Mouse (Mus musculus) heart, embryonic 16.5 days (tissue): Measurements from ENCODE around the gene Lrrc8b. TPM values are rescaled to one million over a fixed set of nuclear protein-coding genes. Genes with fewer than 3 reads are reported as not detected.
A peak's percentile ranks its signal among the peaks of the same experiment; 100 is the strongest.

ENCODE experiments used
- ATAC-seq: fragments of 200-750 bp; cut with Nextera tagmentation; replicated peaks from 2 replicates; pipeline ENCODE4 v1.8.0; 2017; ENCODE audit warnings: moderate number of reproducible peaks; ENCODE audit not compliant: insufficient read depth, low FRiP score; ENCODE audit errors: extremely low read depth
- H3K27ac ChIP-seq: fragments of 300-500 bp; sonication (generic); 2 replicates; pipeline ENCODE4 v1.5.1; 2014; ENCODE audit warnings: mild to moderate bottlenecking, low read length, control low read depth, moderate library complexity
- H3K27me3 ChIP-seq: fragments of 300-500 bp; sonication (generic); 2 replicates; pipeline ENCODE4 v1.6.1; 2014; ENCODE audit warnings: low read length, mixed read lengths; ENCODE audit not compliant: control insufficient read depth, insufficient read depth
- H3K36me3 ChIP-seq: fragments of 300-500 bp; sonication (generic); 2 replicates; pipeline ENCODE4 v1.6.1; 2014; ENCODE audit not compliant: control insufficient read depth, insufficient read depth
- H3K4me1 ChIP-seq: fragments of 300-500 bp; sonication (generic); 2 replicates; pipeline ENCODE4 v1.6.1; 2014; ENCODE audit warnings: low read length, mixed read lengths; ENCODE audit not compliant: control insufficient read depth, insufficient read depth
- H3K4me2 ChIP-seq: fragments of 300-500 bp; sonication (generic); 2 replicates; pipeline ENCODE4 v1.6.1; 2014; ENCODE audit warnings: low read depth, mild to moderate bottlenecking, control low read depth, low read length
- H3K4me3 ChIP-seq: fragments of 300-500 bp; sonication (generic); 2 replicates; pipeline ENCODE4 v1.5.1; 2014; ENCODE audit warnings: mild to moderate bottlenecking, control low read depth, low read length
- H3K9ac ChIP-seq: fragments of 300-500 bp; sonication (generic); 2 replicates; pipeline ENCODE4 v1.6.1; 2014; ENCODE audit warnings: low read length, control low read depth
- H3K9me3 ChIP-seq: fragments of 300-500 bp; sonication (generic); replicated peaks from 2 replicates; pipeline ENCODE4 v1.6.1; 2016; ENCODE audit warnings: low read length; ENCODE audit not compliant: control insufficient read depth
- WGBS: fragments of 180-500 bp; shearing (Covaris S2); extraction: QIAGEN DNeasy Blood & Tissue Kit; methylation state at CpG from one replicate; pipeline ENCODE4 v1.1.7; 2014; 5-methylcytosine and 5-hydroxymethylcytosine counted together
- polyA plus RNA-seq: library from polyadenylated mRNA; unstranded; fragments of >200 nt; fragmentation: Nextera tagmentation; extraction: Ambion mirVana; gene quantifications from 2 replicates; pipeline ENCODE4 v1.2.1, GENCODE M21; 2015

Gene Lrrc8b
- polyA plus RNA-seq, 1 experiment from 2014 or later = 3.2 TPM

DNA sequence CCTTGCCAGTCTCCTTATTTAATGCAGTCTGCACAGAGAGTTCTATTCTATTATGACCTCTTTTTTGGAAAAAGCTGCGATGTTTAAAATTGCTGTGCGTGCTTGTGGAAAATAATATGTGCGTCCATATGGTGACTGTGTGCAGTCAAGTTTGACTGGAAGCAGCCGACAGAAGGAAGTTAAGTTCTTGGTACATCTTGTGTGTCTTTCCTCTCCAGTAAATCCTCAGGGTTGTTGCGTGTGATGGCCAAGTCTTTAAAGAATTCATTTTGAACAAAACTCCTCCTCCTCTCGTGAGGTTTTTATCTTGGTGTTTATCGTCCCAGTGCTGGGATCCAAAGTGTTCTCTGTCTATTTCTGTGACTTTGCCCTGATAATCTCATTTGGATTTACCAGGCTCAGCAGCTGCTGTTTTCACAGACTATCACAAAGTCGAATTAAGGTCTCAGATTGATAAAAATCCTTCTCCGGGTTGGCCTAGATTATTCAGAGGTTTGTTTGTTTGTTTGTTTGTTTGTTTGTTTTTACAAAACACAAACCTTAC is 25.5 kb downstream of the Lrrc8b start:
- 57% methylated on average over 9 of the region's 9 CpGs for WGBS
- Histone ChIP-seq H3K9me3 (no peaks in the 10 kb centered on the region), H3K4me1 (no peaks in the 10 kb centered on the region; the same call in 1 of the 2 replicates), H3K4me3 (no peak overlapping the region), H3K27ac (no peak overlapping the region), H3K4me2 (no peak overlapping the region), H3K9ac (no peak overlapping the region), H3K27me3 (no peaks in the 10 kb centered on the region), H3K36me3 (no peaks in the 10 kb centered on the region)
- ATAC-seq = no peak

DNA sequence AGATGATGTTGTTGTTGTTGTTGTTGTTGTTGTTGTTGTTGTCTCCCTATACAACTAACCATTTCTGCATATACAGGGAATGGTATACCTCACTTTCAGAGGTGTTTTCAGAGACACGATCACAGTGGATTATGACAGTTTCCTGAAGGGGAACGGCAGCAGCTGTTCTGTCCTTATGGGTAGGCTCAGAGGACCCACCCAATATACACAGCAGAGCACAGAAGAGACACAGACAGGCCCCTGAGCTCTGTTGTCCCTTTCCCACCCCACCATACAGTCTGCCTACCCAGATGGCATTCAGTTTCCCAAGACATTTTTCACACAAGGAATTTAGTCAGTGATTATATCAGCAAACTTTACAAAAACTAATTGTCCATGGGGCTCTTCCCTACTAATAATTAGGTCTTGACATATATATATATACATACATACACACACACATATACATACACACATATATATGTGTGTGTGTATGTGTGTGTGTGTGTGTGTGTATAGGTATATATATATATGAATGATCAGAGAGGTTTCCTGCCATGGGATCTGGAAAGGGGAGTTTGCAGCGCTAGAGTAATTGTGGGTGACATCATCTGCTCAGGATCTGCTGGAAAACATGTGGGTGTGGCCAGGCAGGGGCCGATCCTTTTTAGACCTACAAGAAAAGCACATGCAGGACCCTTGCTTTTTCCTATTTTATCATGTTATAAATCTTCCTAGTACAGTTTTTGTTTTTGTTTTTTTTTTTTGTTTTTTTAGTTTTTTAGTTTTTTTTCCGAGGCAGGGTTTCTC is 26.8 kb downstream of the Lrrc8b start:
- WGBS = 57% methylated on average over 5 of the region's 5 CpGs
- Histone ChIP-seq H3K27ac (peak overlapping the region; percentile 82), H3K4me3 (no peak overlapping the region), H3K27me3 (no peaks in the 10 kb centered on the region), H3K36me3 (no peaks in the 10 kb centered on the region), H3K4me2 (no peak overlapping the region), H3K9me3 (no peaks in the 10 kb centered on the region), H3K9ac (no peak overlapping the region), H3K4me1 (no peaks in the 10 kb centered on the region; the same call in 1 of the 2 replicates)
- ATAC-seq = 0 out of 2 replicates have a peak, but pooled peaks have one; percentile 40

DNA sequence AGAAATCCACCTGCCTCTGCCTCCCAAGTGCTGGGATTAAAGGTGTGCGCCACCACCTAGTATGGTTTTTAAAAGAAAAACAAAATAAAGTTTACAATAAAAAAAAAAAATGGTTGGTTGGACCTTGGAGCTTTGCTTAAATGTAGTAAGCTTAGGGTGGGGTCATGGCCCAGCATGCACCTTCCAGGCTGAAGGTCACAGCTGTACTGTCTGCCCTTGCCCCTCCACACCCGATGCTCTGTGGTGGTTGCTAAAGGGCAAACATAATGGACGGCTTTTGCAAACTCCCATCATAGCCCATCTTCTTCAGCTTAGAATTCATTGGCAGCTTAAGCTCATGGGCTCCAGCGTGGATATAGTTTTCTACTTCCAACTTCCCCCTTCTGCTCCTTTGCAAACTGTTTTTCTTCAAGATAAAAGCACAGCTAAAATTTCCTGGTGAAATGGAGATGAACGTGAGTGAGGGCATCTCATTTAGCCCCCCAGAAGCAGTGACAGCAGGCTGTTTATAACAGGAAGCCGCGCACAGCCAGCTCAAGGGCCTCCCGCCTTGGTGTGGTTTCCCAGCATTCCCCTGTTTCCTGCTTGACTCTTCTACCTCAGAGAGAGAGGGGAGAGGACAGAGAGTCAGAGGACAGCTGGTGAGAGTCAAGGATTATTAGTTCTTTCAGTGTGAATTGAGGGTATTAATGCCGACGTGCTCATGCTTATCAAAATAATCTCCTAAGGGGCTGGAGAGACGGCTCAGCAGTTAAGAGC is 27.7 kb downstream of the Lrrc8b start:
- peak; percentile 37 for ATAC-seq
- no peak overlapping the region for H3K9ac ChIP-seq
- H3K27ac ChIP-seq = peak overlapping the region; percentile 82
- peak overlapping the region; percentile 15; the same call in 1 of the 2 replicates for H3K4me2 ChIP-seq
- H3K36me3 ChIP-seq = no peaks in the 10 kb centered on the region
- H3K9me3 ChIP-seq = no peaks in the 10 kb centered on the region
- 50% methylated on average over 11 of the region's 11 CpGs for WGBS
- no peak overlapping the region for H3K4me3 ChIP-seq
- no peaks in the 10 kb centered on the region for H3K27me3 ChIP-seq
- H3K4me1 ChIP-seq = no peaks in the 10 kb centered on the region; the same call in 1 of the 2 replicates

DNA sequence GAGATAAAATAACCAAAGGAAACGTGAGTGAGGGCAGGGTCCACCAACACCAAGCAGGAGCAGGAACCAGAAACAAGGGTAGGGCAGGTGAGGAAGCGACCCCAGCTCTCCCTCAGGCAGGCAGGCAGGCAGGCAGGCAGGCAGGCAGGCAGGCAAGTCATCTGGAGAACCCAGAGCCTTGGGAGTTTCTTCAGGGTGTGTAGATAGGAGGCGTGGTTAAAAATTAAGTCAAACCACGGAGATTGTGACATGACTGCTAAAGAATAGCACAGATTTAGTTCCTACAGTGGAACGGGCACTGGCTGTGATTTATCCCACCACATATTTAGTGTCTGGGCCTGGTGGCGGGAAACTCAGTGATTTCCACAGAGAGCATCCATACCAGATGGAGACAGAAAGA is 30.1 kb downstream of the Lrrc8b start:
- no peak overlapping the region for H3K4me3 ChIP-seq
- no peak overlapping the region for H3K9ac ChIP-seq
- H3K9me3 ChIP-seq = no peaks in the 10 kb centered on the region
- H3K4me1 ChIP-seq = no peaks in the 10 kb centered on the region; the same call in 1 of the 2 replicates
- ATAC-seq = no peak
- H3K27ac ChIP-seq = no peak overlapping the region
- 72% methylated on average over 6 of the region's 6 CpGs for WGBS
- no peak overlapping the region for H3K4me2 ChIP-seq
- no peaks in the 10 kb centered on the region for H3K36me3 ChIP-seq
- no peaks in the 10 kb centered on the region for H3K27me3 ChIP-seq

DNA sequence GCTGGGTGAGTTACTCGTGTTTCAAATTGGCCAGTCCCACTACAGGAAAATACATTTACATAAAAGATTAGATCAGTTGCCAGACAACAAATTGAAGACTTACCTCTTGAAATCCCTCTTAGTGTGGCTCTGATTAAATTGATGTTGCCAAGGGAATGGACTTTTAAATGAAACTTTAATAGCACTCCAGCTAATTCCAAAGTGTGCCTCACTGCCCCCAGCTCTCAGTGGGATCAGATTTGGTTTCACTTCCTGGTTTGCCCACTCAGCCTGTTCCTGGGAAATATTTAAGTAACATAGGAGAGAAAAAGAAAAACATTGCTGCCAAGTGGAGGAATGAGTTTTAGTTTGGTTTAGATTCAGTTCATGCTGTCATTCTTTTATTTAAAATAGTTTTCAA is 38.5 kb downstream of the Lrrc8b start:
- Histone ChIP-seq H3K9me3 (no peaks in the 10 kb centered on the region), H3K4me3 (no peak overlapping the region), H3K4me1 (no peaks in the 10 kb centered on the region), H3K4me2 (no peak overlapping the region), H3K36me3 (no peaks in the 10 kb centered on the region), H3K9ac (no peak overlapping the region), H3K27me3 (no peaks in the 10 kb centered on the region), H3K27ac (no peak overlapping the region)
- ATAC-seq = no peak
- WGBS = 33% methylated on average over 1 of the region's 1 CpGs

DNA sequence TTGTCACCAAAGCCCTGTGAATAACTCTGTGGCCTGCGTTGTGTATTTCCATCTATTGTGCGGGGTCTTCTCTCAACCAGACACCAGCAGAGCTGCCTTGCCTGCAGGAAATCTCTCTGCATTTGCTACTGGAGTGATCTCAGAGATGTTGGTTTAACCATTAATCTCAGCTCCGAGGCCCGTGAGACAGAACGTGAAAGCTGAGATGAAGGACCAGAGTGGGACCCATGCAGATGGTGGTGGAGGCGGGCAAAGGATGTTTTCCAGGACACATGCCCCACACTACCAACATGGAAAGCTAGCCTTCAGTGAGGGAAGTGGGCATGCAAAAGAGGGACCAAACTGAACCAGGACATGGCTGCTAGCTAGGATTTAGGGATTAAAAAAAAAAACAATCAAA is 43.5 kb downstream of the Lrrc8b start:
- 60% methylated on average over 6 of the region's 6 CpGs for WGBS

DNA sequence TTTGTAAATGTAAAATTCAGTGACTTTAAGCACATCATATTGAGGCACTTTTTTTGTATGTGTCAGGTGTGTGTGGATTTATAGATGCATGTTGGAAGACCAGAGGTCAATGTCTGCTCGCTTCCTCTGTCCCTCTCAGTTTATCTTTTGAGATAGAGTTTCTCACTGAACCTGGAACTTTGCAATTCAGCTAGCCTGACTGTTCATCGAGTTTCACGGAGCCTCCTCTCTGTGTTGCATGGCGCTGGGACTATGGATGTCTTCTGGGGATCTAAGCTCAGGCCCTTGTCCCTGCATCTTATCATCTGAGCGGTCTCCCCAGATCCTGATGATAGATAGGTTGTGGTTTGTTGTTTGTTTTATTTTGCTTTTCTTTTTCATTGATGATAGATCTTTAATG is 45.0 kb downstream of the Lrrc8b start:
- 74% methylated on average over 5 of the region's 5 CpGs for WGBS
- Histone ChIP-seq H3K27me3 (no peaks in the 10 kb centered on the region), H3K4me3 (no peak overlapping the region), H3K9me3 (no peaks in the 10 kb centered on the region), H3K36me3 (no peaks in the 10 kb centered on the region), H3K9ac (no peak overlapping the region), H3K27ac (no peak overlapping the region), H3K4me1 (no peaks in the 10 kb centered on the region), H3K4me2 (no peak overlapping the region)
- ATAC-seq = no peak

More for the DNA sequence above, 43.5 kb downstream of the Lrrc8b start:
- Histone ChIP-seq H3K9me3 (no peaks in the 10 kb centered on the region), H3K9ac (no peak overlapping the region), H3K4me3 (no peak overlapping the region), H3K27ac (no peak overlapping the region), H3K27me3 (no peaks in the 10 kb centered on the region), H3K4me2 (no peak overlapping the region), H3K36me3 (no peaks in the 10 kb centered on the region), H3K4me1 (no peaks in the 10 kb centered on the region)
- no peak for ATAC-seq

DNA sequence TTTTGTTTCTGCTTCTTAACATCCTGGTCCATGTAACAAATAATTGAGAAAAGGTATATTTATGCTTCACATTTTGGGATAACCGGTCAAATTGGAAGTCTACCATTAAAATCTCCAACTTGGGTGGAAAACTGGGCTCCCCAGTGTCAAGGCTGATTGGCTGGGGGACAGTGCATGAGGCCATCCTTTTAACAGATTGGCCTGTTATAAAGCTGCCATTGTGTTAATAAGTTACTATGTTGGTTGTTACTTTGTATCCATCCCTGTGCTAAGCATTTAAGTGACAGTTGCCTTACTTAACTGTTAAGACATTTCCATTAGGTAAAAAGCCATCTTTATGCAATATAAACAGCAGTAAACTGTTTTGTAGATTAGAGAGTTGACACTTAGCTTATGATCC is 45.5 kb downstream of the Lrrc8b start:
- ATAC-seq = no peak
- 93% methylated on average over 1 of the region's 1 CpGs for WGBS
- no peak overlapping the region for H3K27ac ChIP-seq
- no peak overlapping the region for H3K4me3 ChIP-seq
- H3K4me2 ChIP-seq = no peak overlapping the region
- no peaks in the 10 kb centered on the region for H3K9me3 ChIP-seq
- no peaks in the 10 kb centered on the region for H3K36me3 ChIP-seq
- H3K9ac ChIP-seq = no peak overlapping the region
- no peaks in the 10 kb centered on the region for H3K27me3 ChIP-seq
- no peaks in the 10 kb centered on the region for H3K4me1 ChIP-seq

DNA sequence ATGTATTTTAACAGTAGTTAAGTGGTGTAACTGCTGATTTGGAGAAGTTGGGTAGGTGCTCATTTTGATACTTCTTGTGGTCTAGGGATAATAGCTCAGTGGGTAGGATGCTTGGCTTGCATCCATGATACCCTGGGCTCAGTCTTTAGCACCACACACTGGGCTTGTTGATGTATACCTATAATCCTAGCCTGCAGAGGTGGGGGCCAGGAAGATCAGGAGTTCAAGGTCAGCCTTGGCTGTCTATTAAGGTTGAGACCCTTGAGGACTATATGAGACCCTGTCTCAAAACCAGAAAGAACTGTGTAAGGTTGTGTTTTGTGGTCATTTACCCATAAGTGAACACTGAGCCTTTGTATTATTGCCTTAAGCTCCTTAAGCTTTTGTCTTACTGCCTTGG is 49.1 kb downstream of the Lrrc8b start:
- Histone ChIP-seq H3K9me3 (no peaks in the 10 kb centered on the region), H3K36me3 (no peaks in the 10 kb centered on the region), H3K4me3 (no peak overlapping the region), H3K9ac (no peak overlapping the region), H3K27ac (no peak overlapping the region), H3K4me2 (no peak overlapping the region), H3K4me1 (no peaks in the 10 kb centered on the region), H3K27me3 (no peaks in the 10 kb centered on the region)
- no peak for ATAC-seq
